Mouse (Mus musculus) lung, adult 2 months (tissue): ENCODE results near the gene Kcnh2. TPM values are rescaled to one million over a fixed set of nuclear protein-coding genes. Genes with fewer than 3 reads are reported as not detected.

Source experiments
- DNase-seq: peaks from one replicate; pipeline ENCODE4 v3.0.0; 2022
- H3K4me1 ChIP-seq: fragments of 200-500 bp; 2 replicates; pipeline ENCODE4 v1.6.1; 2011; ENCODE audit warnings: low read length; ENCODE audit not compliant: control insufficient read depth, insufficient read depth
- H3K4me3 ChIP-seq: fragments of 200-500 bp; replicated peaks from 2 replicates; pipeline ENCODE3; 2011; ENCODE audit warnings: low read depth, mild to moderate bottlenecking, control low read depth, low read length; ENCODE audit errors: extremely low read depth
- CTCF ChIP-seq: fragments of 200-500 bp; IDR thresholded peaks from 2 replicates; pipeline ENCODE4 v1.5.1; 2011; ENCODE audit warnings: mild to moderate bottlenecking, low read length, control low read depth; ENCODE audit not compliant: insufficient read depth
- POLR2A ChIP-seq: fragments of 200-500 bp; IDR thresholded peaks from 2 replicates; pipeline ENCODE4 v1.6.1; 2011; ENCODE audit warnings: low read depth, mild to moderate bottlenecking, control low read depth, low read length, borderline replicate concordance; ENCODE audit errors: extremely low read depth
- WGBS: fragments of 180-500 bp; shearing (Covaris S2); methylation state at CpG from one replicate; pipeline ENCODE4 v1.1.7; 2018; 5-methylcytosine and 5-hydroxymethylcytosine counted together
- polyA plus RNA-seq: library from polyadenylated mRNA; depleted of rRNA; stranded (reverse); fragments of >200 nt; gene quantifications from 2 replicates; pipeline ENCODE4 v1.2.3, GENCODE M21; 2012; rRNA removed

Gene Kcnh2
- polyA plus RNA-seq, 1 experiment = 29.5 TPM

- no peak for DNase-seq
- no peak overlapping the region for H3K4me3 ChIP-seq
- WGBS = 62% methylated on average over 4 of the region's 4 CpGs
- TF ChIP-seq POLR2A = no peak
- TF ChIP-seq CTCF = no peak
- no peaks in the 10 kb centered on the region for H3K4me1 ChIP-seq
These were observed 80.5 kb downstream of the Kcnh2 start for GRCm38 (mm10) chr5:24270941-24271340.

Other genes starting within 250 kb of the Kcnh2 start
- 4.0 and 5.0 TPM in 2 replicates for gene Nupl2, start 186.6 kb downstream of the Kcnh2 start, polyA plus RNA-seq
- gene Nos3, start 13.2 kb upstream of the Kcnh2 start, polyA plus RNA-seq = 21.0 and 28.2 TPM in 2 replicates
- 2.0 and 9.7 TPM in 2 replicates for gene Atg9b, start 40.5 kb upstream of the Kcnh2 start, polyA plus RNA-seq
- 36.0 and 38.5 TPM in 2 replicates for gene Abcb8, start 42.1 kb upstream of the Kcnh2 start, polyA plus RNA-seq
- 0.15 and 0.50 TPM in 2 replicates for gene Asic3, start 61.8 kb upstream of the Kcnh2 start, polyA plus RNA-seq
- gene Cdk5, start 71.9 kb upstream of the Kcnh2 start, polyA plus RNA-seq = 47.0 and 71.4 TPM in 2 replicates
- 84.6 and 86.8 TPM in 2 replicates for gene Slc4a2, start 72.2 kb upstream of the Kcnh2 start, polyA plus RNA-seq
- 187 and 234 TPM in 2 replicates for gene Fastk, start 93.7 kb upstream of the Kcnh2 start, polyA plus RNA-seq
- gene Tmub1, start 96.2 kb upstream of the Kcnh2 start, polyA plus RNA-seq = 49.5 and 56.4 TPM in 2 replicates
- gene Agap3, start 100.6 kb upstream of the Kcnh2 start, polyA plus RNA-seq = 127 TPM in 2 replicates
- gene Gbx1, start 175.6 kb upstream of the Kcnh2 start, polyA plus RNA-seq = 0.02 TPM in 1 of 2 replicates, not detected in the other
- 2.2 and 4.9 TPM in 2 replicates for gene Asb10, start 189.4 kb upstream of the Kcnh2 start, polyA plus RNA-seq
- not detected in 2 replicates for gene 4931409K22Rik, start 205.2 kb upstream of the Kcnh2 start, polyA plus RNA-seq
- gene Abcf2, start 225.9 kb upstream of the Kcnh2 start, polyA plus RNA-seq = 43.6 and 48.7 TPM in 2 replicates
- 39.3 and 47.2 TPM in 2 replicates for gene Chpf2, start 235.1 kb upstream of the Kcnh2 start, polyA plus RNA-seq